Mouse (Mus musculus): ENCODE results near the gene Gan. TPM values are rescaled to one million over a fixed set of nuclear protein-coding genes. Genes with fewer than 3 reads are reported as not detected.

Gene Gan
- total and polyA plus RNA-seq, 3 experiments, result 5.6 to 8.7 TPM; not detected in 1

DNA sequence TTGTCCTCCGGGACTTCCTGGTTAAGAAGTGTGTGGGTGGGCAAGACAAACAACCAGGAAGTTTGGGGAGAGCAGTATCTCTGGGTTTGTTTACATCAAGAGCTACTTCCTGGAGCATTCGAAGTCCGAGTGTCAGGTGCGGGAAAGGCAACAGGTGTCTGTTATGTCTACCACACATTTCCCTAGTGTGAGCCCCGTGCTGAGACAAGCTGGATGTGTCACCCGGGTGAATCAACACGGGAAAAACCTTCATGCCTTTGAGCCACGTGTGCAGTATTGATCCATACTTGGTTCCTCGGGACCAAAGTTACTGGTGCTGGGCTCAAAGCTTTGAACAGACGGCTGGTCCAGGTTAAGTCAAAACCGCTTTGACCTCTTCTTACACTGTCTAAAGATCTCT lies 20.6 kb upstream of the Gan start:
- no peak overlapping the region for H3K9ac ChIP-seq (ENCODE audit: control insufficient read depth, low read depth, low read length, poor library complexity, severe bottlenecking)
- DNase-seq (ENCODE audit: low read depth, low spot score), result no peak

DNA sequence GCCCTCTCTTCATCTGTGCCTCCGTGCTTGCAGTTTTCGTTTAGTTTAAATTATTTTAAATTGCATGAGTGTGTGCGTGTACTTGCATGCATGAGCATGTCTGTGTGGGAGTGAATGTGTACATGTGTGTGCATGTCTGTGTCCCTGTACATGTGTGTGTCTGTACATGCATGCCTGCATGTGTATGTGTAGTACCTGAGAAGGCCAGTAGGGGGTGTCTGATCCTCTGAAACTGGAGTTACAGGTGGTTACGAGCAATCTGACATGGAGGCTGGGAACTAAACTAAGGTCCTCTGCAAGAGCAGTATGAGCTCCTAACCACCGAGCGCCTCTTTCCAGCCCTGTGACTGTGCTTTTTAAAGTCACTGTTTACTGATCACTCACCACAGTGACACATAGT lies 9.4 kb upstream of the Gan start:
- H3K27ac ChIP-seq (ENCODE audit: control insufficient read depth, low read depth, low read length), result no peak overlapping the region

More for the DNA sequence above, 20.6 kb upstream of the Gan start:
- Histone ChIP-seq H3K4me3 (ENCODE audit: control insufficient read depth in 1 of 2, insufficient read depth in 1 of 2, low read depth in 2 of 2, low read length in 2 of 2) (no peak overlapping the region), H3K27ac (ENCODE audit: control insufficient read depth, low read depth, low read length) (no peak overlapping the region), H3K36me3 (ENCODE audit: control insufficient read depth in 1 of 2, insufficient read depth in 2 of 2, low read length in 2 of 2) (peaks cover 0 to 9% of the 10 kb centered on the region in 2 experiments; a peak in 2 of 4 replicates), H3K9me3 (replicated peaks; ENCODE audit: insufficient read depth, low read length) (no peaks in the 10 kb centered on the region), H3K27me3 (ENCODE audit: control insufficient read depth in 1 of 2, insufficient read depth in 2 of 2, low read length in 2 of 2) (no peaks in the 10 kb centered on the region), H3K79me2 (ENCODE audit: control insufficient read depth, insufficient read depth, low read length, poor library complexity) (no peaks in the 10 kb centered on the region), H3K4me1 (ENCODE audit: control insufficient read depth in 1 of 2, insufficient read depth in 2 of 2, low read length in 2 of 2) (peaks cover 13 to 18% of the 10 kb centered on the region in 2 experiments)
- TF ChIP-seq MAX (IDR thresholded peaks at IDR 0.05; ENCODE audit: low read length), result no peak
- TF ChIP-seq CTCF (IDR thresholded peaks at IDR 0.05 in 2 of 3, conservative IDR thresholded peaks at IDR 0.05 in 1 of 3; ENCODE audit: control insufficient read depth in 1 of 3, insufficient read depth in 1 of 3, low read depth in 2 of 3, low read length in 3 of 3, poor library complexity in 1 of 3, severe bottlenecking in 1 of 3), result no peak
- no peak for TF ChIP-seq MAZ (IDR thresholded peaks at IDR 0.05; ENCODE audit: low read depth, low read length)
- TF ChIP-seq BHLHE40 (IDR thresholded peaks at IDR 0.05; ENCODE audit: borderline replicate concordance, low read depth, low read length), result no peak
- no peak for TF ChIP-seq CHD1 (IDR thresholded peaks at IDR 0.05; ENCODE audit: low read depth, low read length)
- TF ChIP-seq ZC3H11A (IDR thresholded peaks at IDR 0.05; ENCODE audit: low read depth, low read length), result no peak
- TF ChIP-seq TBP (IDR thresholded peaks at IDR 0.05; ENCODE audit: low read depth, low read length), result no peak
- TF ChIP-seq MAFK (IDR thresholded peaks at IDR 0.05; ENCODE audit: borderline replicate concordance, low read depth, low read length), result no peak
- no peak for TF ChIP-seq HCFC1 (IDR thresholded peaks at IDR 0.05; ENCODE audit: low read depth, low read length)
- no peak for TF ChIP-seq NELFE (IDR thresholded peaks at IDR 0.05; ENCODE audit: low read depth, low read length)

DNA sequence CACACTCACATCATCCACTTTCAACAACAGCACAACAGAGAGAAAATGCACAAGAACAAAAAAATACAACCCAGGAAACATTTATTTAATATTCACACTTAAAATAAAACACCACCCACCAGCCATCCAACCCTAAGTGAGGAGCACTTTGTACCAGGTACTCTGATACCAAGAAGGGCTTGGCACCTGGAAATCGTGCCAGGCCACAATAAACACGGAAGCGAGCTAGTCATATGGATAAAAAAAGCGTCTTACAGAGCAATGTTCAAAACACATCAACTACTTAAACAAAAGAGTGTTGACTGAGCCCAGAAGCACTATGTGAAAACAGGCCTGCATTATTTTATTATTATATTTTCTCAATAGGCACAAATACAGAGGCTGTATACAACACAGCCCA lies 1.8 kb upstream of the Gan start:
- Histone ChIP-seq H3K36me3 (ENCODE audit: control insufficient read depth in 1 of 2, insufficient read depth in 2 of 2, low read length in 2 of 2) (peaks cover 0 to 14% of the 10 kb centered on the region in 2 experiments; a peak in 3 of 4 replicates), H3K27me3 (ENCODE audit: control insufficient read depth in 1 of 2, insufficient read depth in 2 of 2, low read length in 2 of 2) (no peaks in the 10 kb centered on the region), H3K79me2 (ENCODE audit: control insufficient read depth, insufficient read depth, low read length, poor library complexity) (peaks cover 30% of the 10 kb centered on the region), H3K4me3 (ENCODE audit: control insufficient read depth in 1 of 2, insufficient read depth in 1 of 2, low read depth in 2 of 2, low read length in 2 of 2) (no peak overlapping the region), H3K9ac (ENCODE audit: control insufficient read depth, low read depth, low read length, poor library complexity, severe bottlenecking) (no peak overlapping the region), H3K4me1 (ENCODE audit: control insufficient read depth in 1 of 2, insufficient read depth in 2 of 2, low read length in 2 of 2) (peaks cover 8 to 12% of the 10 kb centered on the region in 2 experiments), H3K27ac (ENCODE audit: control insufficient read depth, low read depth, low read length) (no peak overlapping the region), H3K9me3 (replicated peaks; ENCODE audit: insufficient read depth, low read length) (no peaks in the 10 kb centered on the region)
- no peak for DNase-seq (ENCODE audit: low read depth, low spot score)
- TF ChIP-seq USF2 (IDR thresholded peaks at IDR 0.05; ENCODE audit: borderline replicate concordance in 1 of 2, insufficient read depth in 1 of 2, low read depth in 1 of 2, low read length in 2 of 2), result no peak

More for the DNA sequence above, 9.4 kb upstream of the Gan start:
- TF ChIP-seq RAD21 (IDR thresholded peaks at IDR 0.05; ENCODE audit: low read depth, low read length) (peak; percentile 37), UBTF (IDR thresholded peaks at IDR 0.05; ENCODE audit: borderline replicate concordance, insufficient read depth, low read depth, low read length) (no peak), MYC (IDR thresholded peaks at IDR 0.05; ENCODE audit: low read depth, low read length) (no peak), ETS1 (IDR thresholded peaks at IDR 0.05; ENCODE audit: low read depth, low read length) (no peak), TAL1 (IDR thresholded peaks at IDR 0.05; ENCODE audit: low read length) (no peak), CTCF (IDR thresholded peaks at IDR 0.05 in 2 of 3, conservative IDR thresholded peaks at IDR 0.05 in 1 of 3; ENCODE audit: control insufficient read depth in 1 of 3, insufficient read depth in 1 of 3, low read depth in 2 of 3, low read length in 3 of 3, poor library complexity in 1 of 3, severe bottlenecking in 1 of 3) (peak; percentile 29 to 78 (median 62); a peak in 5 of 6 replicates), SMC3 (IDR thresholded peaks at IDR 0.05; ENCODE audit: low read depth, low read length) (peak; percentile 52)
- Histone ChIP-seq H3K36me3 (ENCODE audit: control insufficient read depth in 1 of 2, insufficient read depth in 2 of 2, low read length in 2 of 2) (no peaks in the 10 kb centered on the region), H3K27me3 (ENCODE audit: control insufficient read depth in 1 of 2, insufficient read depth in 2 of 2, low read length in 2 of 2) (no peaks in the 10 kb centered on the region; a peak in 1 of 4 replicates), H3K9me3 (replicated peaks; ENCODE audit: insufficient read depth, low read length) (no peaks in the 10 kb centered on the region), H3K9ac (ENCODE audit: control insufficient read depth, low read depth, low read length, poor library complexity, severe bottlenecking) (no peak overlapping the region), H3K79me2 (ENCODE audit: control insufficient read depth, insufficient read depth, low read length, poor library complexity) (no peaks in the 10 kb centered on the region), H3K4me3 (ENCODE audit: control insufficient read depth in 1 of 2, insufficient read depth in 1 of 2, low read depth in 2 of 2, low read length in 2 of 2) (no peak overlapping the region), H3K4me1 (ENCODE audit: control insufficient read depth in 1 of 2, insufficient read depth in 2 of 2, low read length in 2 of 2) (no peaks in the 10 kb centered on the region)
- peak; percentile 58 for DNase-seq (ENCODE audit: low read depth, low spot score)

Data from MEL (cell line).